Mouse (Mus musculus): Measurements from ENCODE around the gene Fbxl21.

DNA sequence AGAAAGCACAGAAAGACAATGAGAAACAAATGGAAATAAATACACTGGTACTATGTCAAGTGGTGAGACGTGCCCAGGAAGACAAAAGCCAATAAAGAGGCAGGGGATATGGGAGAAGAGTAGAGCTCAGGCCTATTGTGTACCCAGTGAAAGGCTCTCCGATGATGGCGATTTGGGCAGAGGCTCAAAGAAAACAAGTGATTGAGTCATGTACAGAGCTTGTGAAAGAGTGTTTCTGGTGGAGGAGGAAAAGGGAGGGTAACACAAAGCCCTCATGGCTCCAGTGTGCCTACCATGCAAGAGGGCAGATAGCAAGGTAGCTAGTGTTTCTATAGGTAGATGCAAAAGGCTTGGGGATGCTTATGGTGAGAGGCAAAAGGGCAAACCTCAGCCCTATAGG is 27.8 kb upstream of the Fbxl21 start:
- no peak for TF ChIP-seq CTCF (IDR thresholded peaks at IDR 0.05; ENCODE audit: extremely low read depth, insufficient read length, insufficient replicate concordance, low read depth, low read length)
- no peak for TF ChIP-seq POLR2A (IDR thresholded peaks at IDR 0.05; ENCODE audit: low read depth, low read length)

Data from small intestine, adult 2 months (tissue).